Mouse (Mus musculus): ENCODE data around the gene Zswim4. TPM values are rescaled to one million over a fixed set of nuclear protein-coding genes. Genes with fewer than 3 reads are reported as not detected.
A peak's percentile ranks its signal among the peaks of the same experiment; 100 is the strongest.

Gene Zswim4
- polyA plus RNA-seq, 1 experiment from 2014 or later: 20.6 TPM

GRCm38 (mm10) chr8:84202938-84203917, 33.6 kb downstream of the Zswim4 start:
- DNase-seq (ENCODE audit: low spot score) (peak; percentile 47), ATAC-seq (ENCODE audit: low FRiP score) (peak; percentile 35; the same call in 1 of the 2 replicates)
- Histone ChIP-seq H3K9me3 (ENCODE audit: control insufficient read depth, low read length) (no peaks in the 10 kb centered on the region), H3K27ac (peak overlapping the region; percentile 77), H3K4me3 (replicated peaks; ENCODE audit: low read length) (peak overlapping the region; percentile 23), H3K27me3 (ENCODE audit: control insufficient read depth, insufficient read depth, low read length) (peaks cover 16% of the 10 kb centered on the region; the same call in 1 of the 2 replicates), H3K4me1 (replicated peaks; ENCODE audit: control insufficient read depth, insufficient read depth, low read length) (peaks cover 26% of the 10 kb centered on the region), H3K36me3 (replicated peaks; ENCODE audit: control insufficient read depth, insufficient read depth) (no peaks in the 10 kb centered on the region), H3K4me2 (replicated peaks) (peak overlapping the region; percentile 54), H3K9ac (peak overlapping the region; percentile 45)
- 11% methylated on average over 34 of the region's 34 CpGs for WGBS

GRCm38 (mm10) chr8:84202466-84202865, 34.4 kb downstream of the Zswim4 start:
- Histone ChIP-seq H3K4me3 (replicated peaks; ENCODE audit: low read length) (no peak overlapping the region), H3K27me3 (ENCODE audit: control insufficient read depth, insufficient read depth, low read length) (peaks cover 16% of the 10 kb centered on the region; the same call in 1 of the 2 replicates), H3K36me3 (replicated peaks; ENCODE audit: control insufficient read depth, insufficient read depth) (no peaks in the 10 kb centered on the region), H3K9ac (0 out of 2 replicates have a peak overlapping the region, but pooled peaks have one; percentile 12), H3K4me2 (replicated peaks) (peak overlapping the region; percentile 54), H3K27ac (no peak overlapping the region), H3K9me3 (ENCODE audit: control insufficient read depth, low read length) (no peaks in the 10 kb centered on the region), H3K4me1 (replicated peaks; ENCODE audit: control insufficient read depth, insufficient read depth, low read length) (peaks cover 31% of the 10 kb centered on the region)
- no peak for DNase-seq (ENCODE audit: low spot score)
- WGBS: 85% methylated on average over 9 of the region's 9 CpGs
- ATAC-seq (ENCODE audit: low FRiP score): no peak

DNA sequence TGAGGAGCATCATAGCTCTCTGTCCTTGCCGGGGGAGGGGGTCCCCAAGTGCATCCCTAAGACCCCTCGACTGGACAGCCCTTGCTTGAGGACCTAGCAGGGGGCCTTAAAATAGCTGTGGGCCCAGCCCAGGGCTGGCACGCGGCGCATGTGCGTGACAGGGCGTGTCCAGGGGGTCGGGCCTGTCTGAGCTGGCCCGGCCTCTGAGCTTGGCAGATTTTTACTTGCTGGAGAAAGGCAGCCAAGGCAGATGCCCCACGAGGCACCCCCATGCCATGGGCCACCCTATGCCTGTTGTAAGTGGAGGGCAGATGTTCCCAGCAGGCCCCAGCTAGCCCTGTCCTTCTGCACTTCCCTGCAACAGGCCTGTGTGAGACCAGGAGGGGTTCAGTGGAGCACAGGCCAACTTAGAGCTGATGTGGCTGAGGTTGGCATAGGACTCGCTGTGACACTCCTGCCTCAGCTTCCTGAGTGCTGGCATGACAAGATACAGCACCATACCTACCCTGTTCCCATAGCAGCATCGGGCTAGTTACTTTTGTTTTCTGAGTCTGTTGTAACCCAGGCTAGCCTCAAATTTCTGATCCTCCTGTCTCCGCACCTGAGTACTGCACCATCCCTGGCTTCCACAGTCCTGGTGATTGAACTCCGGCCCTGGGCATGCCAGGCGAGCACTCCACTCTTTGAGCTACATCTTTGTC, 35.2 kb downstream of the Zswim4 start:
- H3K4me3 ChIP-seq (replicated peaks; ENCODE audit: low read length): peak overlapping the region; percentile 38
- peaks cover 16% of the 10 kb centered on the region; the same call in 1 of the 2 replicates for H3K27me3 ChIP-seq (ENCODE audit: control insufficient read depth, insufficient read depth, low read length)
- H3K4me1 ChIP-seq (replicated peaks; ENCODE audit: control insufficient read depth, insufficient read depth, low read length): peaks cover 31% of the 10 kb centered on the region
- H3K4me2 ChIP-seq (replicated peaks): peak overlapping the region; percentile 54
- peak overlapping the region; percentile 61 for H3K9ac ChIP-seq
- DNase-seq (ENCODE audit: low spot score) (no peak), ATAC-seq (ENCODE audit: low FRiP score) (no peak)
- no peaks in the 10 kb centered on the region for H3K36me3 ChIP-seq (replicated peaks; ENCODE audit: control insufficient read depth, insufficient read depth)
- peak overlapping the region; percentile 61; the same call in 1 of the 2 replicates for H3K27ac ChIP-seq
- no peaks in the 10 kb centered on the region for H3K9me3 ChIP-seq (ENCODE audit: control insufficient read depth, low read length)
- WGBS: 66% methylated on average over 15 of the region's 15 CpGs

GRCm38 (mm10) chr8:84200652-84201544, 36.0 kb downstream of the Zswim4 start:
- Histone ChIP-seq H3K4me2 (replicated peaks) (peak overlapping the region; percentile 54), H3K27me3 (ENCODE audit: control insufficient read depth, insufficient read depth, low read length) (peaks cover 16% of the 10 kb centered on the region; the same call in 1 of the 2 replicates), H3K4me3 (replicated peaks; ENCODE audit: low read length) (peak overlapping the region; percentile 38), H3K4me1 (replicated peaks; ENCODE audit: control insufficient read depth, insufficient read depth, low read length) (peaks cover 31% of the 10 kb centered on the region), H3K9ac (peak overlapping the region; percentile 61), H3K36me3 (replicated peaks; ENCODE audit: control insufficient read depth, insufficient read depth) (no peaks in the 10 kb centered on the region), H3K27ac (peak overlapping the region; percentile 61), H3K9me3 (ENCODE audit: control insufficient read depth, low read length) (no peaks in the 10 kb centered on the region)
- ATAC-seq (ENCODE audit: low FRiP score): no peak
- WGBS: 9% methylated on average over 56 of the region's 70 CpGs
- peak; percentile 40 for DNase-seq (ENCODE audit: low spot score)

- no peaks in the 10 kb centered on the region for H3K36me3 ChIP-seq (replicated peaks; ENCODE audit: control insufficient read depth, insufficient read depth)
- peak overlapping the region; percentile 61 for H3K27ac ChIP-seq
- no peaks in the 10 kb centered on the region for H3K9me3 ChIP-seq (ENCODE audit: control insufficient read depth, low read length)
- 24% methylated on average over 8 of the region's 8 CpGs for WGBS
- H3K9ac ChIP-seq: peak overlapping the region; percentile 61; the same call in 1 of the 2 replicates
- peak overlapping the region; percentile 54 for H3K4me2 ChIP-seq (replicated peaks)
- DNase-seq (ENCODE audit: low spot score) (no peak), ATAC-seq (ENCODE audit: low FRiP score) (no peak)
- peaks cover 16% of the 10 kb centered on the region; the same call in 1 of the 2 replicates for H3K27me3 ChIP-seq (ENCODE audit: control insufficient read depth, insufficient read depth, low read length)
- peaks cover 31% of the 10 kb centered on the region for H3K4me1 ChIP-seq (replicated peaks; ENCODE audit: control insufficient read depth, insufficient read depth, low read length)
- peak overlapping the region; percentile 38 for H3K4me3 ChIP-seq (replicated peaks; ENCODE audit: low read length)
Measured at GRCm38 (mm10) chr8:84200126-84200555, 36.7 kb downstream of the Zswim4 start.

- Histone ChIP-seq H3K9ac (no peak overlapping the region), H3K36me3 (replicated peaks; ENCODE audit: control insufficient read depth, insufficient read depth) (no peaks in the 10 kb centered on the region), H3K4me1 (replicated peaks; ENCODE audit: control insufficient read depth, insufficient read depth, low read length) (peaks cover 31% of the 10 kb centered on the region), H3K4me3 (replicated peaks; ENCODE audit: low read length) (no peak overlapping the region), H3K27ac (peak overlapping the region; percentile 61; the same call in 1 of the 2 replicates), H3K27me3 (ENCODE audit: control insufficient read depth, insufficient read depth, low read length) (peaks cover 16% of the 10 kb centered on the region; the same call in 1 of the 2 replicates), H3K4me2 (replicated peaks) (no peak overlapping the region), H3K9me3 (ENCODE audit: control insufficient read depth, low read length) (no peaks in the 10 kb centered on the region)
- WGBS: 64% methylated on average over 11 of the region's 11 CpGs
- DNase-seq (ENCODE audit: low spot score) (no peak), ATAC-seq (ENCODE audit: low FRiP score) (no peak)
Measured at GRCm38 (mm10) chr8:84199348-84200125, 37.3 kb downstream of the Zswim4 start.

- DNase-seq (ENCODE audit: low spot score) (no peak), ATAC-seq (ENCODE audit: low FRiP score) (no peak)
- Histone ChIP-seq H3K4me2 (replicated peaks) (0 out of 2 replicates have a peak overlapping the region, but pooled peaks have one; percentile 70), H3K9me3 (ENCODE audit: control insufficient read depth, low read length) (no peaks in the 10 kb centered on the region), H3K36me3 (replicated peaks; ENCODE audit: control insufficient read depth, insufficient read depth) (no peaks in the 10 kb centered on the region), H3K9ac (no peak overlapping the region), H3K4me3 (replicated peaks; ENCODE audit: low read length) (no peak overlapping the region), H3K27me3 (ENCODE audit: control insufficient read depth, insufficient read depth, low read length) (peaks cover 16% of the 10 kb centered on the region; the same call in 1 of the 2 replicates), H3K27ac (peak overlapping the region; percentile 62), H3K4me1 (replicated peaks; ENCODE audit: control insufficient read depth, insufficient read depth, low read length) (peaks cover 30% of the 10 kb centered on the region)
- WGBS: 24% methylated on average over 4 of the region's 4 CpGs
Measured at GRCm38 (mm10) chr8:84198871-84199270, 38.0 kb downstream of the Zswim4 start.
